Mouse (Mus musculus) liver, postnatal 0 days (tissue): Measurements from ENCODE around the gene Adcy5.

Experiments
- CTCF ChIP-seq: sonication (generic); IDR thresholded peaks from 2 replicates; pipeline ENCODE4 v1.5.1; 2016; ENCODE audit warnings: antibody characterized with exemption, low read depth
- EP300 ChIP-seq: IDR thresholded peaks from 2 replicates; pipeline ENCODE4 v1.6.1; 2016; ENCODE audit warnings: antibody characterized with exemption, low read depth, mild to moderate bottlenecking

DNA sequence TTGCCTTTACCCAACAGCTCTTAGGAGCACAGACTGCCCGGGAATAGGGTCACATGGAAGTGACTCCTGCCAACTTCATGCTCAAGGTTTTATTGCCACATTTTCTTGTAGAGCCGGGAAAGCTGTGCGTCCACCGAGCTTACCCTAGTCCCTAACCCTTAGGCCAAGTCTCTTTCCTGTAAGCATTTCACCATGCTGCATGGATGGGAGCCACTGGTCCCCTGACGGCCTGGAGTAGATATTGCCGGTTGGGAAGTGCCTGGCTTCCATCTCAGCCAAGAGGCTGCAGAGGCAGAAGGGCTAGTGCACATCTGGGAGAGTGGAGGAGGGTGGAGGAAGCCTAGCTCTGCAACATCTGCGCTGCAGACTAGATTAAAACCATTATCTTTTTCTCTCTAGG lies 14.8 kb downstream of the Adcy5 start:
- TF ChIP-seq EP300 = no peak
- TF ChIP-seq CTCF = no peak
